Mouse (Mus musculus): ENCODE data around the gene Foxn4.

Gene Foxn4

DNA sequence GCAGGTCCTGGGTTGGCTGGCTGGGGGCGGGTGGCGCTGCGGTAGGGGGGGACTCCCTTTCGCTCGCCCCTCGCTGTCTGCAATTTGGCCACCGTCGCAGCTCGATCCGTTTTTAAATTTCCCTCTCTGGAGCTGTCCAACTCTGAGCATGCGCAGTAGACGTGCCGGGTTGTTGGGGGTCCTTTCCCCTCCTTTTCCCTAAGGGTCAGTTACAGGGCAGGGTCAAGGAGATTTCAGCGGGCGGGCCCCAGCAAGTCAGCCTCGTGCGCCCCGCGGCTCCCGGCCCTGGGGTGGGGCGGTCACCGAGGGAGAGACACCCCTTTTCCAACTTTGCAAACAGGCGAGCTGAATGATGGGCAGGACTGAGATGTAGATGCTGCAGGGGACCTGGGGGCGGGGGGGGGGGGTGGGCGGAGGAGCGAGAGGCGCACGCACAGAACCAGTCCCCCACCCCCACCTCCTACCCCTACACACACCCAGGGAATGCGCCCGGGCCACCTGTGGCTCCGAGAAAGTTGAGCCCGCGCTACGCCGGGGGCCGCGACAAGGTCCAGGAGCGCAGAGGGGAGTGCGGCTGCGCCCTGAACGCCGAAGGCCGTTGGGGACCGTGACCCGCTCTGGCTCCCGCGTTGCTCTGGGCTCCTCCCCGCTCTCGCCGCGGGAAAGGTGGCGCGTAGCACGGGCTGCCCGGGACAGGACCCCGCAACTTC is at the start of gene Foxn4:
Foxn4 (minus strand) TSS at position 115 of the 710 bp plus-strand sequence.
- no peak for DNase-seq

DNA sequence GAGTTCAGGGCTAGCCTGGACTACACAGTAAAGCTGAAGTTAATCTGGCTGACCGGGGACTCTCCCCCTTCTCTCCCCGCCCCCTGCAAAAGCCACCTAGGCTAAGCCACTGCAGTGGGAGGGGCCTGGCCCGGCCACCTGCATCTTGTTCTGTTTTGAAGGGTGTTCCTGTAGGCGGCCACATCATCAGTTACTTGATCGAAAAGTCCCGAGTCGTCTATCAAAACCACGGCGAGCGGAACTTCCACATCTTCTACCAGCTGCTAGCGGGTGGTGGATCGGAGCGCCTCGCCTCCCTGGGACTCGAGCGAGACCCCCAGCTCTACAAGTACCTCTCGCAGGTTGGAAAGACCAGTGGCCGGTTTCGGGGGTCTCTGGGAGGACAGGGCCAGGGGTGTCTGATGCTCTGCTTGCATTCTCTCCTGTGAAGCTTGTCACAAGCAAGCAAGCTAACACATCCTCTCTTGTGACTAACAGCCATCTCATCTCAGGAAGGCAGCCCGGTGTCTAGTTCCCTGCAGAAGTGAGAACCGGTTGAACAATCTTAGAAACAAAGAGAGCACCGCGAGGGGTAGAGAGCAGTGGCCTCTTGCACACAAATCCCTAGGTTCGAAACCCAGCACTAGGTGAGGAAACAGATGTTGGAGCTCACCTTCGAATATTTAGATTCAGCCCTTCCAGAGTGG is 49.6 kb upstream of the Foxn4 start:
- DNase-seq: no peak

- no peak for DNase-seq
These were observed 36.1 kb upstream of the Foxn4 start for GRCm38 (mm10) chr5:114309680-114310036.

DNA sequence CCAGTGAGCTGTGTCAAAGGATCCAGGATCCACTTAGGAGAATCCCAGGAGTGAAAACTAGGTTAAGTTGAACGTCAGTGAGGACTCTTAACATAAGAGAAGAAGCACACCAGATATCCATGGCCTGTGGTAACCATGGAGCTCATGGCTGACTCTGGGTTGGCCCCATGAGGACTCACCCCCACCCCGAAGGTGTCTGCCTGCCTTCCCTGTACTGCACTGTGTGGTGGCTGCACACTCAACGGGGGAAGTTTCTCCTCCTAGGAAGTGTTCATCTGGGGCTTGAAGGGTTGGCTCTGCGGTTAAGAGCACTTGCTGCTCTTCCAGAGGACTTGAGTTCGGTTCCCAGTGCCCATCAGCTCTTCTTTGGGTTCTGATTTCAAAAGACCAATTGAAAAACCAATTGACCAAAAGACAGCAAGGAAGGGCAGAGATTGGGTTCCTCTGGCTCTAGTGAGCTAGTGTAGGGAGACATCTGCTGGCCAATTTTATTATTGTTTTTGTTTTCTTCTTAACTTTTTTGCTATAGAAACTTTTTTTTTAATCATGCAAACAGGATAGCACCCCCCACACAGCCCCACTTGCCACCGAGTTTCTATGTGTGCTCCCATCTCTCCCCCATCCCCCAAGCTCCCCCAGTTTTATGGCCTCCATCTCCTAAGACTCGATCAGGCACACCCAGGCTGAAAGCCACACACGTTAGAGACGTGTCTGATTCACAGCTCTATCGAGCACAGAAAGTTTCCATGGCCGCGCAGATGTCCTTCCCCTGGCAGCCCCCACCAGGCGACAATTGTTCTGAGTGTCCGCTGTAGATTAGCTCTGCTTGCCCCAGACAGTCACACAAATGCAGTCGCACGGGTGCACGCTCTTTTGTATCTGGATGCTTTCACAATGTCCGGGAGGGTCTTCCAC is 35.4 kb upstream of the Foxn4 start:
- no peak for DNase-seq

DNA sequence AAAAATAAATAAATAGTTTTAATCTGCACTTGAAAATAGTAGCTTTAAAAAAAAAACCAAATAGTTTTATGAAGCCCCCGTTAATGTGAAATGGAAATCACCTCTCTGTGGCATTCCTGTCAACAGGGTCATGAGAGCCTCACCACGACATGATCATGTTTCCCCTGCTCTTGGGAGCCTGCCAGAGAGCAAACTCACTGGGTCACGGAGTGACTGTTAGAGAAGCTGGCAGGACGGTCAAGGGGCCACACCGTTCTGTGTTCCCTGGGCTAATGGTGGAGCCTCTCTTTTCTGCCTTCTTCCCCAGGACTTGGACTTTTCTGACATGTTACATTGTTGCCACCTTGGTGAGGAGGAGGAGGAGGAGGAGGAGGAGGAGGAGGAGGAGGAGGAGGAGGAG is 32.9 kb upstream of the Foxn4 start:
- no peak for DNase-seq

- DNase-seq: no peak
These were observed 29.6 kb upstream of the Foxn4 start for GRCm38 (mm10) chr5:114303166-114303565.

GRCm38 (mm10) chr5:114299883-114300610 is 26.4 kb upstream of the Foxn4 start:
- no peak for DNase-seq

GRCm38 (mm10) chr5:114299156-114299855 is 25.7 kb upstream of the Foxn4 start:
- DNase-seq: no peak

DNA sequence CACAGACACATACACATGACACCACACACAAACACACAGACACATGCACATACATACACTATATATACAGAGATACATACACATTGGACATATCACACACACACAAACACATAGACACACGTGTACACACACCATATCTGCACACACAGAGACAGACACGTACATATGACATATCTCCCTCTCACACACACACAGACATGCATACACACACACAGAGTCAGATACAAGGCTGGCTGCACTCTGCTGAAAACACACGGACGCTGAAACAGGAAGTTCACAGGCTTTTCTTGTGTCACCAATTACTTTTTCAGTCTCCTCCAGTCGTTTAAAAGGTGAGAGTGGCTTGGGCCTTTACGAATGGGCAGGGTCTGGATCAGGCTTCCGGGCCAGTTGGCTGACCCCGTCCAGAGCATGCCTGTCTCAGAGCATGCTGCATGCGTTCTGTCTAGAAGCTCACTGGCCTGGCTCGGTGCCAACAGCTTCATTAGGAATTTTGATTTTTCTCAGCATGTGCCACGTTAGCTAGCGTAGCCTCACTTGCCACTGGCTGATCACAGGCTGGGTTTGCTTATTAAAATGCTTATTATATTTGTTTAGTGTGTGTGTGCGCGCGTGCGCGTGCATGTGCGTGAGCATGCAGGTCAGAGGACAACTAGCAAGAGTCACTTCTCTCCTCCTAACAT is 24.7 kb upstream of the Foxn4 start:
- peak; percentile 5 for DNase-seq

GRCm38 (mm10) chr5:114296693-114297631 is 23.4 kb upstream of the Foxn4 start:
- DNase-seq: no peak

GRCm38 (mm10) chr5:114290004-114290403 is 16.4 kb upstream of the Foxn4 start:
- no peak for DNase-seq

DNA sequence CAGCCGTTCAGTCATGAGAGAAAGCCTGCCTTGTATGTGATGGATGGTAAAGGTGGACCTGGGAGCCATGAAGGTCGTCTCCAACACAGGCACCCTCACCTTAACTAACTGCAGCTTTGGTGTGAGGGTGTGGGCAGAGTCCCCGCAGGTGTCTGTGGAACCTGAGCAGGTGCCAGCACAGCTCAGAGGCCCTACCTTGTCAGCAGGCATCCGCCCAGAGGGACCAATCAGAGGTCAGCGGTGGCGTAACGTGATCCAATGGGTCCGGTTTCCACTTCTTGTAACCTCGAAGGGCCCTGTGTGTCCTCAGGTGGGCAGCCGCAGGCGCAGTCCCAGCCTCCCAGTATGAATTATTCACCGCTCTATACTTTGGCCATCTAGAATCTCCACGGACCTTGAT is 15.3 kb upstream of the Foxn4 start, which contains the start of gene Myo1h:
Myo1h (plus strand) TSS at position 293 of the 400 bp plus-strand sequence.
- no peak for DNase-seq

DNA sequence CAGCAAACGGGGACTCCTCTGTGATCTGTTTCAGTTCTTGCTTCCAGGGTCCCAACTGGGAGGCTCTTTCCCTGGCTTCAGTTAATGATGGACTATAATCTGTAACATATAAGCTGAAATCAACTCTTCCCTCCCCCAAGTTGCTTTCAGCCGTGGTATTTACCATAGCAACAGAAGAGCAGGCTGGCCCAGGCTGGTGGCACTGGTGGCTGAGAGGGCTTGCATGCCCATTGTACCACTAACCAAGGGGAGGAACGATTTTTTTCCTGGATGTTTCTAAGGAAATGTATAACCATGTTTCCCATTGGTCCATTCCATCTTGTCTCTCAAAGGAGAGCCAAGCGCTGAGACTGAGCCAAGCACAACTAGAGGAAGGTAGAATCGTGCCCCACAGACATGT is 14.8 kb upstream of the Foxn4 start:
- no peak for DNase-seq

- DNase-seq: no peak
These were observed 13.4 kb upstream of the Foxn4 start for GRCm38 (mm10) chr5:114286872-114287571.

- no peak for DNase-seq
These were observed 12.5 kb upstream of the Foxn4 start for GRCm38 (mm10) chr5:114286102-114286501.

GRCm38 (mm10) chr5:114285398-114285700 is 11.7 kb upstream of the Foxn4 start:
- no peak for DNase-seq

DNA sequence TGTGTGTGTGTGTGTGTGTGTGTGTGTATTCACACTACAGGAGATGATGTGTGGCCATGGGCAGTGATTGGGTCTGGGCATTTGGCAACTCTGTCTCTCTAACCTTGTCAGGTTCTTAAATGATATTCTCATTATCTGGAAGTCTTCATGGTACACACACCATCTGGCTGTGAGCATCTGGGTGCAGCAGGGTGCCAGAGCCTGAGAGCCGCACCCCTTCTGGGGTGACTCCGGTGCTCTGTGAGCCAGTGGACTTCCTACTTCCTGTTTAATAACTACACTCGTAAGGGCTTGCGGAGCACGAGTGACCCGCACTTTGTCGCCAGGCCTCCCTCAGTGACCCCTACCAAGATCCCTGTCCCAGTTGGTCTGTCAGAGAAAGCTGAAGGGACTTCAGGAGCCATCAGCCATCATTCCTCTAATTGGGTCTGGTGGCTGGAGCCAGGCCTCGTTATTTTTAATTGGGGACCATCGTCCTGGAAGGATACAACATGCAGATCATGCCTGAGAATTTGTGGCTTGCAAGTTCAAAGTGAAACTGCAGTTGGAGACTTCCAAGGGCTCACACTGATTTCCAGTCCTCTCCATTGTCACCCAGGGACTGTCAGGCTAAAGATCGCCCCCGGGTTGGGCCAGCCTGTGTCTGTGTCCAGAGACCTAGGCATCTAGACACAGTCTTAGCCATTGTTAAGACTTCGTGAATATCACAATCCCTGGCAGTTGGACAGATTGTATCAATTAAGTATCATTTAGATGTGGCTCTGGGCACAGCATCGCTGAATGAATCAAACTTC is 11.2 kb upstream of the Foxn4 start:
- DNase-seq: no peak

GRCm38 (mm10) chr5:114282346-114282745 is 8.7 kb upstream of the Foxn4 start:
- no peak for DNase-seq
